Mouse (Mus musculus): ENCODE measurements around the gene S100pbp. TPM values are rescaled to one million over a fixed set of nuclear protein-coding genes. Genes with fewer than 3 reads are reported as not detected.

Gene S100pbp
- total and polyA plus RNA-seq, 2 experiments from 2014 or later = 16.9 to 35.9 TPM

- ATAC-seq = no peak
- DNase-seq (ENCODE audit: low spot score) = no peak
- Histone ChIP-seq H3K4me2 (ENCODE audit: low read depth, low read length) (no peak overlapping the region), H3K4me3 (ENCODE audit: low read length) (no peak overlapping the region), H3K9me3 (ENCODE audit: low read length) (no peaks in the 10 kb centered on the region), H3K27me3 (ENCODE audit: insufficient read depth, low read length) (no peaks in the 10 kb centered on the region), H3K36me3 (ENCODE audit: insufficient read depth, low read length) (peaks cover 26% of the 10 kb centered on the region), H3K27ac (no peak overlapping the region), H3K9ac (replicated peaks; ENCODE audit: low read length) (no peak overlapping the region), H3K4me1 (ENCODE audit: insufficient read depth, low read length) (peaks cover 11% of the 10 kb centered on the region; the same call in 1 of the 2 replicates)
- no peak for TF ChIP-seq CTCF (IDR thresholded peaks at IDR 0.05; ENCODE audit: low read depth)
- 65% methylated on average over 1 of the region's 1 CpGs for WGBS
These were observed 40.2 kb downstream of the S100pbp start for GRCm38 (mm10) chr4:129149321-129149720.

- Histone ChIP-seq H3K4me1 (ENCODE audit: insufficient read depth, low read length) (peaks cover 20% of the 10 kb centered on the region), H3K27ac (no peak overlapping the region), H3K4me2 (ENCODE audit: low read depth, low read length) (no peak overlapping the region), H3K9me3 (ENCODE audit: low read length) (no peaks in the 10 kb centered on the region), H3K27me3 (ENCODE audit: insufficient read depth, low read length) (no peaks in the 10 kb centered on the region), H3K4me3 (ENCODE audit: low read length) (no peak overlapping the region), H3K9ac (replicated peaks; ENCODE audit: low read length) (no peak overlapping the region), H3K36me3 (ENCODE audit: insufficient read depth, low read length) (peaks cover 20% of the 10 kb centered on the region)
- no peak for TF ChIP-seq CTCF (IDR thresholded peaks at IDR 0.05; ENCODE audit: low read depth)
- 81% methylated on average over 13 of the region's 13 CpGs for WGBS
- DNase-seq (ENCODE audit: low spot score) = no peak
- ATAC-seq = no peak
These were observed 41.9 kb downstream of the S100pbp start for GRCm38 (mm10) chr4:129147552-129148103.

GRCm38 (mm10) chr4:129146392-129146791, 43.1 kb downstream of the S100pbp start:
- peak overlapping the region; percentile 82; the same call in 1 of the 2 replicates for H3K27ac ChIP-seq
- no peak overlapping the region for H3K9ac ChIP-seq (replicated peaks; ENCODE audit: low read length)
- peaks cover 9% of the 10 kb centered on the region; the same call in 1 of the 2 replicates for H3K36me3 ChIP-seq (ENCODE audit: insufficient read depth, low read length)
- no peaks in the 10 kb centered on the region for H3K27me3 ChIP-seq (ENCODE audit: insufficient read depth, low read length)
- no peaks in the 10 kb centered on the region for H3K9me3 ChIP-seq (ENCODE audit: low read length)
- DNase-seq (ENCODE audit: low spot score) = no peak
- WGBS = 45% methylated on average over 2 of the region's 2 CpGs
- H3K4me2 ChIP-seq (ENCODE audit: low read depth, low read length) = no peak overlapping the region
- no peak overlapping the region for H3K4me3 ChIP-seq (ENCODE audit: low read length)
- ATAC-seq = no peak
- peaks cover 31% of the 10 kb centered on the region for H3K4me1 ChIP-seq (ENCODE audit: insufficient read depth, low read length)
- no peak for TF ChIP-seq CTCF (IDR thresholded peaks at IDR 0.05; ENCODE audit: low read depth)

GRCm38 (mm10) chr4:129145943-129146342, 43.6 kb downstream of the S100pbp start:
- H3K27me3 ChIP-seq (ENCODE audit: insufficient read depth, low read length) = no peaks in the 10 kb centered on the region
- 63% methylated on average over 4 of the region's 4 CpGs for WGBS
- peaks cover 8% of the 10 kb centered on the region; the same call in 1 of the 2 replicates for H3K36me3 ChIP-seq (ENCODE audit: insufficient read depth, low read length)
- H3K4me1 ChIP-seq (ENCODE audit: insufficient read depth, low read length) = peaks cover 33% of the 10 kb centered on the region
- TF ChIP-seq CTCF (IDR thresholded peaks at IDR 0.05; ENCODE audit: low read depth) = no peak
- no peak overlapping the region for H3K4me2 ChIP-seq (ENCODE audit: low read depth, low read length)
- no peak overlapping the region for H3K4me3 ChIP-seq (ENCODE audit: low read length)
- H3K27ac ChIP-seq = peak overlapping the region; percentile 82; the same call in 1 of the 2 replicates
- DNase-seq (ENCODE audit: low spot score) (no peak), ATAC-seq (no peak)
- no peaks in the 10 kb centered on the region for H3K9me3 ChIP-seq (ENCODE audit: low read length)
- H3K9ac ChIP-seq (replicated peaks; ENCODE audit: low read length) = no peak overlapping the region

- DNase-seq (ENCODE audit: low spot score) = no peak
- Histone ChIP-seq H3K9ac (replicated peaks; ENCODE audit: low read length) (no peak overlapping the region), H3K27me3 (ENCODE audit: insufficient read depth, low read length) (no peaks in the 10 kb centered on the region), H3K4me2 (ENCODE audit: low read depth, low read length) (peak overlapping the region; percentile 9), H3K36me3 (ENCODE audit: insufficient read depth, low read length) (peaks cover 6% of the 10 kb centered on the region; the same call in 1 of the 2 replicates), H3K4me1 (ENCODE audit: insufficient read depth, low read length) (peaks cover 33% of the 10 kb centered on the region), H3K9me3 (ENCODE audit: low read length) (no peaks in the 10 kb centered on the region), H3K4me3 (ENCODE audit: low read length) (no peak overlapping the region), H3K27ac (peak overlapping the region; percentile 82)
- WGBS = 69% methylated on average over 4 of the region's 4 CpGs
- no peak for ATAC-seq
- TF ChIP-seq CTCF (IDR thresholded peaks at IDR 0.05; ENCODE audit: low read depth) = no peak
These were observed 44.1 kb downstream of the S100pbp start for GRCm38 (mm10) chr4:129145411-129145810.

GRCm38 (mm10) chr4:129144401-129145367, 44.8 kb downstream of the S100pbp start:
- Histone ChIP-seq H3K4me2 (ENCODE audit: low read depth, low read length) (peak overlapping the region; percentile 9), H3K4me1 (ENCODE audit: insufficient read depth, low read length) (peaks cover 38% of the 10 kb centered on the region), H3K36me3 (ENCODE audit: insufficient read depth, low read length) (peaks cover 2% of the 10 kb centered on the region; the same call in 1 of the 2 replicates), H3K9ac (replicated peaks; ENCODE audit: low read length) (no peak overlapping the region), H3K27me3 (ENCODE audit: insufficient read depth, low read length) (no peaks in the 10 kb centered on the region), H3K9me3 (ENCODE audit: low read length) (no peaks in the 10 kb centered on the region), H3K4me3 (ENCODE audit: low read length) (no peak overlapping the region), H3K27ac (peak overlapping the region; percentile 82)
- DNase-seq (ENCODE audit: low spot score) = peak; percentile 83
- 28% methylated on average over 16 of the region's 16 CpGs for WGBS
- TF ChIP-seq CTCF (IDR thresholded peaks at IDR 0.05; ENCODE audit: low read depth) = no peak
- ATAC-seq = peak; percentile 75
